Mouse (Mus musculus) neutrophil, adult 59 days (primary cell): ENCODE measurements around the gene Slx. TPM values are rescaled to one million over a fixed set of nuclear protein-coding genes. Genes with fewer than 3 reads are reported as not detected.

Experiments
- total RNA-seq, 2 experiments: library from RNA; stranded (reverse); gene quantifications; 1 replicate in 1 of 2; 2 replicates in 1 of 2; pipeline ENCODE4 v1.2.4; 2023

The Slx gene
- total RNA-seq, result not detected

GRCm38 (mm10) chrX:26545465-26545864 is at the start of gene Slx:
Slx (minus strand) TSS chrX:26545565.

Other genes with a start within 250 kb of the Slx start
- gene Gm2030, start 235.5 kb downstream of the Slx start, total RNA-seq, result not detected
- not detected for gene Gm14525, start 157.1 kb upstream of the Slx start, total RNA-seq